Mouse (Mus musculus) olfactory bulb, adult 2 months (tissue): Measurements from ENCODE around the gene 4930556J24Rik.

Experiments
- CTCF ChIP-seq: fragments of 200-500 bp; IDR thresholded peaks from 2 replicates; pipeline ENCODE4 v1.5.1; 2012; ENCODE audit warnings: low read depth, mild to moderate bottlenecking, low read length, moderate library complexity; ENCODE audit not compliant: insufficient read depth
- POLR2A ChIP-seq: fragments of 200-500 bp; IDR thresholded peaks from 2 replicates; pipeline ENCODE4 v1.6.1; 2012; ENCODE audit warnings: mild to moderate bottlenecking, low read depth, low read length, moderate library complexity; ENCODE audit not compliant: insufficient read depth

- TF ChIP-seq CTCF (no peak), POLR2A (no peak)
Measured at GRCm38 (mm10) chr11:3961761-3962160, 14.8 kb downstream of the 4930556J24Rik start.
